ENCODE assay signal across 8 mouse cellular contexts in the genomic region with DNA sequence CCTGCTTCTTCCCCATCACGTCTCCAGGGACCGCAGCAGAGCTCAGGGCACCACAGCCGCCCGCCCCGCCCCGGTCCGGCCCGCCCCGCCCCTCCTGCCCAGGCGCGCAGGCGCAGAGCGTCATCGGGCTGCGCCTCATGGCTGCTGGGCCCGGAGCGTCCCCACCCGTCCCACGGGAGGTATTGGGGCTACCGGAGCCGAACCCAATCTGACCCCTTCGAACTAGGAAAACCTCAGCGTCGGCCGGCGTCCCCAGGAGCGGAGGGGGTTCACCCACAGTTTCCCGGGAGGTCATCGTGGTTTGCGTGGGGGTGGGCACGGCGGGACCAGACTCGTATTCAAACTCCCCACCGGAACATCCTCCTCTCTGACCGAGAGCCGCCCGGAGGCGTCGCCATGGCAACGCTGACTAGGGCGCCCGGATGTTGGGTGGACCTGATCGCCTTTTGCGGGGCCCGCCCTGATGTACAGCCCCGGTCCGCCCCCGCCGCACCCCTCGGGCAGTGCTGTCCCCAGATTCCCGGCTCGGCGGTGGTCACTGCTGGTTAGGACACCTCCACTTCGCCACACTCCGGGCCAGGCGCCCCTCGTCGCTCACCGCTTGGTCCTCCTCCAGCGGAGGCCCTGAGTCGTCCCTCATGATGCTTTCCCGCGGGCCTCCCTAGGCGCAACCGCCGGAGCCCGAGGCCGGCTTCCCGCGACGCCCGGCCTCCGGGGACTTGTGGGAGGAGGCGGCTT. TPM values are rescaled to one million over a fixed set of nuclear protein-coding genes. Genes with fewer than 3 reads are reported as not detected.
A peak's percentile ranks its signal among the peaks of the same experiment; 100 is the strongest.
DNase-seq lines count a peak whose midpoint lies in the region; ATAC-seq and TF ChIP-seq lines count a peak whose summit lies in the region.

A gene (minus strand): TSS at position 689 of the 738 bp plus-strand sequence.

- TF ChIP-seq CTCF in midbrain, postnatal 0 days (IDR thresholded peaks at IDR 0.05), result no peak

- no peak for TF ChIP-seq POLR2A in limb, embryonic 14.5 days (IDR thresholded peaks at IDR 0.05; ENCODE audit: borderline replicate concordance, extremely low read depth, insufficient read depth, insufficient read length)

- peak within 1 kb of the TSS; percentile 89 for H3K4me2 ChIP-seq in embryonic facial prominence, embryonic 13.5 days
- peak within 1 kb of the TSS; percentile 88 for H3K4me2 ChIP-seq in limb, embryonic 14.5 days (replicated peaks; ENCODE audit: low read depth, low read length, severe bottlenecking)
- H3K4me2 ChIP-seq in midbrain, postnatal 0 days (ENCODE audit: low read depth, low read length, poor library complexity, severe bottlenecking), result peak within 1 kb of the TSS; percentile 74

- peak within 1 kb of the TSS; percentile 84 for H3K27ac ChIP-seq in embryonic facial prominence, embryonic 13.5 days
- peak within 1 kb of the TSS; percentile 72 for H3K27ac ChIP-seq in limb, embryonic 14.5 days (replicated peaks; ENCODE audit: low read depth, low read length)
- H3K27ac ChIP-seq in midbrain, postnatal 0 days (ENCODE audit: low read depth, low read length), result peak within 1 kb of the TSS; percentile 91

- no peaks in the 10 kb centered on the region for H3K9me3 ChIP-seq in embryonic facial prominence, embryonic 13.5 days
- H3K9me3 ChIP-seq in limb, embryonic 14.5 days (ENCODE audit: control insufficient read depth, low read length), result no peaks in the 10 kb centered on the region
- H3K9me3 ChIP-seq in midbrain, postnatal 0 days (ENCODE audit: low read length), result no peaks in the 10 kb centered on the region

- WGBS in embryonic facial prominence, embryonic 13.5 days, result under 1% methylated on average over 74 of the region's 74 CpGs
- WGBS in limb, embryonic 14.5 days, result 1% methylated on average over 64 of the region's 74 CpGs
- 2% methylated on average over 71 of the region's 74 CpGs for WGBS in midbrain, postnatal 0 days

- peak; percentile 95 for ATAC-seq in embryonic facial prominence, embryonic 13.5 days (ENCODE audit: insufficient number of reproducible peaks, insufficient read depth, low FRiP score, low TSS enrichment, low read depth)
- ATAC-seq in limb, embryonic 14.5 days (ENCODE audit: low FRiP score, low read depth), result peak; percentile 99
- ATAC-seq in midbrain, postnatal 0 days (ENCODE audit: low FRiP score), result peak; percentile 97

- peaks cover 10% of the 10 kb centered on the region for H3K4me1 ChIP-seq in embryonic facial prominence, embryonic 13.5 days
- no peaks in the 10 kb centered on the region for H3K4me1 ChIP-seq in limb, embryonic 14.5 days (ENCODE audit: control insufficient read depth, insufficient read depth, low read length)
- no peaks in the 10 kb centered on the region for H3K4me1 ChIP-seq in midbrain, postnatal 0 days (ENCODE audit: insufficient read depth, low read length)

- peaks cover 5% of the 10 kb centered on the region; the same call in 1 of the 2 replicates for H3K36me3 ChIP-seq in embryonic facial prominence, embryonic 13.5 days
- peaks cover 3% of the 10 kb centered on the region; the same call in 1 of the 2 replicates for H3K36me3 ChIP-seq in limb, embryonic 14.5 days (ENCODE audit: control insufficient read depth, insufficient read depth, low read length)
- H3K36me3 ChIP-seq in midbrain, postnatal 0 days (ENCODE audit: insufficient read depth, low read length), result peaks cover 10% of the 10 kb centered on the region; the same call in 1 of the 2 replicates

- H3K9ac ChIP-seq in embryonic facial prominence, embryonic 13.5 days, result peak within 1 kb of the TSS; percentile 92
- H3K9ac ChIP-seq in limb, embryonic 14.5 days (ENCODE audit: low read depth, low read length, severe bottlenecking), result peak within 1 kb of the TSS; percentile 88
- H3K9ac ChIP-seq in midbrain, postnatal 0 days (replicated peaks; ENCODE audit: low read length, poor library complexity, severe bottlenecking), result peak within 1 kb of the TSS; percentile 94

- peak; percentile 96 for DNase-seq in 3134 (ENCODE audit: extremely low read depth, insufficient read length, low spot score)
- peak; percentile 95 for DNase-seq in adrenal gland, postnatal 36 days
- DNase-seq in heart, adult 8-10 months (ENCODE audit: low spot score), result peak; percentile 89
- peak; percentile 89 for DNase-seq in kidney, adult 9 months
- DNase-seq in limb, embryonic 14.5 days (ENCODE audit: low spot score), result peak; percentile 95
- peak; percentile 96 for DNase-seq in midbrain, postnatal 0 days (ENCODE audit: low spot score)
- DNase-seq in spleen, postnatal 14 days (ENCODE audit: low spot score in 2 of 2), result peak; percentile 72 to 81

- peak within 1 kb of the TSS; percentile 73 for H3K4me3 ChIP-seq in embryonic facial prominence, embryonic 13.5 days
- H3K4me3 ChIP-seq in limb, embryonic 14.5 days (replicated peaks; ENCODE audit: low read length), result peak within 1 kb of the TSS; percentile 71
- peak within 1 kb of the TSS; percentile 68 for H3K4me3 ChIP-seq in midbrain, postnatal 0 days (ENCODE audit: low read depth, low read length)

- no peaks in the 10 kb centered on the region for H3K27me3 ChIP-seq in embryonic facial prominence, embryonic 13.5 days
- H3K27me3 ChIP-seq in limb, embryonic 14.5 days (ENCODE audit: control insufficient read depth, insufficient read depth, low read length), result no peaks in the 10 kb centered on the region
- no peaks in the 10 kb centered on the region for H3K27me3 ChIP-seq in midbrain, postnatal 0 days (ENCODE audit: insufficient read depth, low read length)

RNA-seq across cellular contexts. Expression of the gene that starts here (rescaled TPM):
- 10 to 100 TPM; 19.2 to 19.4 TPM for total RNA-seq in adrenal gland, postnatal 36 days (2021)
- 36.7 and 37.3 TPM in 2 replicates for polyA plus RNA-seq in embryonic facial prominence, embryonic 13.5 days (2015; fragmentation: Nextera tagmentation; extraction: Ambion mirVana)
- 1 to 10 TPM; 2.3 to 4.8 (median 2.4) TPM for total RNA-seq in heart, adult 8-10 months (2022)
- 24.4 and 26.0 TPM in 2 replicates for polyA plus RNA-seq in limb, embryonic 14.5 days (2012; rRNA removed)
- 33.3 and 36.8 TPM in 2 replicates for polyA plus RNA-seq in limb, embryonic 14.5 days (2014; fragmentation: Nextera tagmentation; extraction: Ambion mirVana)
- total RNA-seq in midbrain, postnatal 0 days (2014; rRNA removed), result 28.2 and 37.2 TPM in 2 replicates
- 56.9 and 60.4 TPM in 2 replicates for polyA plus RNA-seq in midbrain, postnatal 0 days (2015; fragmentation: Nextera tagmentation; extraction: Ambion mirVana)

Comparison
In these comparisons a context has a peak if more than half of its experiments do, and no peak if none do; other contexts are left out.
1. Peak in every context shown above with its lines: DNase-seq, ATAC-seq, H3K4me3 ChIP-seq and H3K27ac ChIP-seq.